Mouse (Mus musculus) NIH3T3 (cell line): ENCODE results near the gene Eno3.
A peak's percentile ranks its signal among the peaks of the same experiment; 100 is the strongest.

Experiments used
- DNase-seq: peaks from one replicate; pipeline ENCODE4 v3.0.0-alpha.2; 2012; ENCODE audit warnings: low read depth

Eno3 gene

GRCm38 (mm10) chr11:70657573-70657972 lies 571 bp downstream of the Eno3 start:
- DNase-seq: no peak

DNA sequence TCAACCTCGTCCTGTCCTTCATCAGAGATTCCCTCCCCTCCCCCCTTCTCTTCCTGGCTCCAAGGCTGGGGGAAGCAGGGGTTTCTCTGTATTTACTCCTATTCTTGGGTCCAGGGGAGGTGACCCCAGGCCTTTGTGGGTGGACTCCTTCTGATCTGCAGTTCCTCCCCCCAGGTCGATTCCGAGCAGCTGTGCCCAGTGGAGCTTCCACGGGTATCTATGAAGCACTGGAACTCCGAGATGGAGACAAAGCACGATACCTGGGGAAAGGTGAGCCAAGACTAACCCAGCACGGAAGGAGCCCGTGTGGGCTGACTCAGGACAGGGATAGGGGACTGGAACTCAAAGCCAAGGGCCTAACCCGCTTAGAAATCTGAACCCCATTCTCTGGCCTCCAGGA lies 989 bp downstream of the Eno3 start:
- DNase-seq: no peak

GRCm38 (mm10) chr11:70658521-70658920 lies 1.5 kb downstream of the Eno3 start:
- peak; percentile 35 for DNase-seq

DNA sequence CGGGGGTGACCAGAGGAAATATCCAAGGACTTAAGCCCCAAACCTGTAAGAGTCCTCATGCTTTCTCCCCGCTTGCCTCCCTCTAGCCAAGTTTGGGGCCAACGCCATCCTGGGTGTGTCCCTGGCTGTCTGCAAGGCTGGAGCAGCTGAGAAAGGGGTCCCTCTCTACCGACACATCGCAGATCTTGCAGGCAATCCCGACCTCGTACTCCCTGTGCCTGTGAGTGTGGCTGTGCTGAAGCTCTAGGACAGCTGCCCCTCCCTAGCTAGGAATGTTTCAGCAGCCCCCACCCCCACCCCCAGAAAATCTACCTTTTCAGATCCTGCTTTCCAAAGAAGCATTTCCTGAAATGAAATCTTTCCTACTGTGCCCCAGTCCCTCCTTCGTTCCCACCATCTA lies 1.9 kb downstream of the Eno3 start:
- no peak for DNase-seq

- no peak for DNase-seq
Observed at GRCm38 (mm10) chr11:70660571-70660970, 3.6 kb downstream of the Eno3 start.

- no peak for DNase-seq
Observed at GRCm38 (mm10) chr11:70663101-70663500, 6.1 kb downstream of the Eno3 start.

- no peak for DNase-seq
Observed at GRCm38 (mm10) chr11:70663957-70664356, 7.0 kb downstream of the Eno3 start.

DNA sequence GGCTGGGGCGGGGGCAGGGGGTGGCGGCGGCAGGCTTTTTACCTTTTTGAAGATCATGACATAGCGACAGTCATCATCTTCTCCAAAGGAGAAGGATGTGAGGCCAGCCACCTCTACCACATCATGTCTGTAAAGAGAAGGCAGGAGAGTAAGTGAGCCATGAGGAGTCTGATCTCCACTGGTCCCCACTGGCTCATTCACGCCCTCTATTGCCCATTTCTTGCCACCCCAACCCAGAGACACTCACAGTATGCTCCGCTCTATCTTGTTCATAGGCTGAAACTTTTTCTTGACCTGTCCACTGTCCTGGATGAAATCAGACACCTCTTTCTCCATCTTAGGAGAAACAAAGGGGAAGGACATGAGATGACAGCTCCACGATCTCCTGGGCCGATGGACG lies 7.7 kb downstream of the Eno3 start:
- no peak for DNase-seq

GRCm38 (mm10) chr11:70666687-70667086 lies 9.7 kb downstream of the Eno3 start:
- no peak for DNase-seq

GRCm38 (mm10) chr11:70667271-70668150 lies 10.5 kb downstream of the Eno3 start:
- peak; percentile 55 for DNase-seq

DNA sequence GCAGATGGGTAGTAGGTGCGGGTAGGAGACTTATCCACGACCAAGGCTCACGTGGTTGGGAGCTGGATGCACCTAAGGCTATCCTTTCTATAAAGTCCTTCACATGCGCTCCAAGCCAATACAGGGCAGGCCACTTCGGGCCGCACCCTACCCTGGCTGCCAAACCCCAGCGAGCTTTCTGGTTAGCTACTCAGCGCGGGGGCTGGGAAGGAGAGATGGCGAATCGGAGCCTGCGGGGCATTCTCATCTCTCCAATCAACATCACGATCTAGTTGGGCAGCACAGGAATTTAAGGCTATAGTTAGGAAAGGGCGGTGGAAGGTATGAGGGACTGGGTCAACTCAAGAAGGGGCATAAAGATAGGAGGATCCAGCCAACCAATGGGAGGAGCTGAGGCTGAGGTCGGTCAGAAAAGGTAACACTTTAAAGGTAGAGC lies 11.4 kb downstream of the Eno3 start:
- DNase-seq: peak; percentile 94

GRCm38 (mm10) chr11:70668771-70669505 lies 11.9 kb downstream of the Eno3 start, which contains the start of gene Spag7:
Gene Spag7, minus strand, starts transcription at chr11:70669416.
- peak; percentile 99 for DNase-seq

DNA sequence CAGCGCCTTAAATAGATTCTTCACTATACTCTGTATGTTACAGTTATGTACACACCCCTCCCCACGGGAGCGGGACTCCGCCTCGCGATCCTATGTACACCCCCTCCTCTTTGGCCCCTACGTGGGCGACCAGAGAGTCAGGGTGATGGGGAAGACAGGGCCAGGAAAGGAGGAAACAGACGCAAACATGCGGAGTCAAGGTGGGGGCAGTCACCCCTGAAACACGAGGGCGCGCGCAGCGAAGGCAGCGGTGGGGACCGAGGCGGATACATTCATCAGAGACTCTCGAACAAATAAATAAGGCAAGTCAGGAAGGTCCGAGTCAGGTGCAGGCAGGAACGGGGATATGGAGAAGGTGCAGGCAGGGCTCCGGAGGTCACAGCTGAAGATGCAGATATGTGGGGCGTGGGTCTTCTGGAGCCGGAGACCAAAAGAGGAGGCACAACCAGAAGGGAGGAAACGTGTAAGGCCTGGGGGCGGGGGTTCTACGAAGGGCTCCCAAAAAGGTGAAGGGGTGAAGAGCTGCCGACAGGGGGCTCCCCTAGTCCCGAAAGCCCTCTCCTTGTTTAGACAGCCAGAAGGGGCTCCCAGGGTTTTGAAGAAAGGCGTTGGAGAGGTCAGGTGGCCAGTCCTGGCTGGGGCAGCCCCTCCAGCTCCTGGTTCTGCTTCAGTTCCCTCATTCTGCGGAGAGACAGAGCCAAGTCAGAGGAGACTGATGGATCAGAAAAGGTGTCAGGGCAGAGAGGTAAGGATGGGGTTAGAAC lies 12.8 kb downstream of the Eno3 start:
- peak; percentile 90 for DNase-seq

GRCm38 (mm10) chr11:70670483-70670882 lies 13.5 kb downstream of the Eno3 start:
- peak; percentile 50 for DNase-seq

DNA sequence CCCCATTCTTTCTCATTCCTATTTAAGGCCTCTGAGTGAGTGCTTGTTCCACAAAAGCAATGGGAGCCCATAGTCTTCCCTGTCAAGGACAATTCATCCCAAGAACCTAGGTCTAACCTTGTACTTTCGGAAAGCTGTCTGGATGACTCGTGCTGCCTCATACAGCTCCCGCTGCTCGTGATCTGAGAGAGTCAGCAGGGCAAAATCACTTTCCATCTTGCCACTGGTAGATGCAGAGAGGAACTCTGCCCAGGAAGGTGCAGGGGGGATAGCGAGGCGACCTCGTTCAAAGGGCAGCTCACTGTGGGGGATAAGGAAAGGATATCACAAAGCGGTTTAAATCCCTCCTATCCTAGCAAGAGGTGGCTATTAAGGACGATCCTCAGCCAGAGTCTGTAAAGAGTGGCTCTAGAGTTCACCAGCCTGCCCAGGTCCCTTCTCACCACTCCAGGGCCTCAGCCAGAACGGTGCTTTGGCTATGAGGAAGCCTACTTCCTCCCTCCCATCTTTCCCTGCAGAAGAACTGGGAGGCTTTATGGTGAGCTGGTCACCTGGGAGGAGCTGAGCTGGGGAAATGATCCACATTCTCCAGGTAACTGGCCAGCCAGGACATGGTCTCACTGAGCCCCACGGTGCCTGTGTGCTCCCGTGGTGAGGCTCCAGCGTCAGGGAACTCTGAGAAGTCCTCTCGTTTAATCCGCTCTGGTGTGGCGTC lies 14.5 kb downstream of the Eno3 start:
- DNase-seq: peak; percentile 66

- DNase-seq: no peak
Observed at GRCm38 (mm10) chr11:70674014-70674413, 17.0 kb downstream of the Eno3 start.

- no peak for DNase-seq
Observed at GRCm38 (mm10) chr11:70674501-70674900, 17.5 kb downstream of the Eno3 start.

GRCm38 (mm10) chr11:70678092-70678491 lies 21.1 kb downstream of the Eno3 start:
- DNase-seq: no peak

DNA sequence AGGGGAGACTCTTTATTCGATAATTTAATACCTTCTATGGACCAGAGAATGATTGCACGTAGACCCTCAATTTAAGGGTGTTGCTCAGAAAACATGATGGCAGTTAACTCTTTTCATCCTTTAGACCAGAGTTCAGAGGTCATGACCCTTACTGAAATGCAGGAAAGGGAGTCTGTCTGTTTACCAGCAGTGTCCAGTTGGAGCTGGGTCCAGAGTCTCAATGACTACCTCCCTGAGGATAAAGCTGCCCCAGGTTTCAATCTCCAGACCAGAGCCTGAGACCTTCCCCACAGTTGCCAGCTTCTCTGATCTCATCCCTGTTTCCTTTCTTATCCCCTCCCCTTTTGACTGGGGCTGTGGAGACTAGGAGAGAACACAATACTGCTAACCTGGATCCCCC lies 21.6 kb downstream of the Eno3 start:
- no peak for DNase-seq

- DNase-seq: no peak
Observed at GRCm38 (mm10) chr11:70679361-70679760, 22.4 kb downstream of the Eno3 start.

GRCm38 (mm10) chr11:70679894-70680293 lies 22.9 kb downstream of the Eno3 start:
- DNase-seq: no peak

DNA sequence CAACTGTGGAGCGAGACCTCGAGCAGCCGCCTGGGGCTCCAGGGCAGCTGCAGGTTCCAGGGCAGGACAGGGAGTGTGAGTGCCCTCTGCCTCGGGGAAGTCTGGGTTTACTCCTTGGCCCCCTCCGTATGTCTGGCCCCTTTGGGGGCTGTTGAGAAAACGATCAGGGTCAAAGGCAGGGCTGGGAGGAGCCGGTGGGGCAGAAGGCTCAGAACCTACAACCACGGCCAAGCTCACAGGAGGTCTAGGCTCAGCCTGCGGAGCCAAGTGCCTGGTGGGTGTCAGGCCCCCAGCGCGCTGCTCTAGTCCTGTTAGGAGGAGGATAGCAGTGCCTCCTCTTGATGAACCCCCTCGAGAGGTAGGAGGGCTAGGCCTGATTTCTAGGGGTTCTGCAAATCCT lies 24.2 kb downstream of the Eno3 start:
- DNase-seq: no peak
